ENCODE assay signal across 20 mouse cellular contexts in genomic region chr10:118794395-118795060, GRCm38 (mm10).
DNase-seq lines count a peak whose midpoint lies in the region; ATAC-seq and TF ChIP-seq lines count a peak whose summit lies in the region.
"Had no signal": no experiment of that assay in that cellular context is flagged by ENCODE, and none has a peak within 500 bp of the region (broad histone marks: within the 10 kb centered on the region; RNA-seq: fewer than 3 reads in every experiment).

No protein-coding gene starts in this region.

- DNase-seq in hindbrain, embryonic 10.5 days (ENCODE audit: low spot score) = no peak
- peak; percentile 24 for DNase-seq in 3T3-L1 (ENCODE audit: low read depth, low spot score)
- peak; percentile 51 for DNase-seq in brain, embryonic 14.5 days (ENCODE audit: low read depth)
- peak; percentile 76 for DNase-seq in limb, embryonic 14.5 days (ENCODE audit: low spot score)
- DNase-seq in layer of hippocampus, postnatal 14 days (ENCODE audit: low spot score in 2 of 2) = no peak
- DNase-seq in right cerebral cortex, adult 18-20 months = no peak
- DNase-seq: adrenal gland, postnatal 25 days; cerebellum, adult 11-12 months; cerebellum, postnatal 14 days; gastrocnemius, postnatal 10 days; heart, adult 18-20 months; heart, postnatal 36 days; kidney, adult 8-10 months; kidney, postnatal 25 days; liver, embryonic 13.5 days; lung, embryonic 14.5 days; lung, postnatal 36 days had no signal

- TF ChIP-seq POLR2A in brain, embryonic 14.5 days (IDR thresholded peaks at IDR 0.05; ENCODE audit: borderline replicate concordance, extremely low read depth, insufficient read depth, insufficient read length, poor library complexity, severe bottlenecking) = no peak
- no peak for TF ChIP-seq POLR2A in limb, embryonic 14.5 days (IDR thresholded peaks at IDR 0.05; ENCODE audit: borderline replicate concordance, extremely low read depth, insufficient read depth, insufficient read length)

- H3K4me1 ChIP-seq in hindbrain, embryonic 12.5 days = peaks cover 12% of the 10 kb centered on the region; the same call in 1 of the 2 replicates
- H3K4me1 ChIP-seq in hindbrain, embryonic 10.5 days (replicated peaks) = no peaks in the 10 kb centered on the region; the same call in 1 of the 2 replicates
- H3K4me1 ChIP-seq in limb, embryonic 14.5 days (ENCODE audit: control insufficient read depth, insufficient read depth, low read length) = peaks cover 4% of the 10 kb centered on the region; the same call in 1 of the 2 replicates

- H3K9ac ChIP-seq in hindbrain, embryonic 12.5 days = no peak overlapping the region
- H3K9ac ChIP-seq in limb, embryonic 14.5 days (ENCODE audit: low read depth, low read length, severe bottlenecking) = no peak overlapping the region
- H3K9ac ChIP-seq: embryonic facial prominence, embryonic 12.5 days; liver, embryonic 13.5 days; lung, embryonic 14.5 days had no signal

- peak overlapping the region; percentile 30; the same call in 1 of the 2 replicates for H3K27ac ChIP-seq in hindbrain, embryonic 12.5 days
- H3K27ac ChIP-seq in hindbrain, embryonic 10.5 days = no peak overlapping the region
- no peak overlapping the region for H3K27ac ChIP-seq in limb, embryonic 14.5 days (replicated peaks; ENCODE audit: low read depth, low read length)
- H3K27ac ChIP-seq: embryonic facial prominence, embryonic 12.5 days; liver, embryonic 13.5 days; stomach, postnatal 0 days had no signal

- no peak overlapping the region for H3K4me3 ChIP-seq in hindbrain, embryonic 12.5 days
- H3K4me3 ChIP-seq in hindbrain, embryonic 10.5 days = no peak overlapping the region
- no peak overlapping the region for H3K4me3 ChIP-seq in limb, embryonic 14.5 days (replicated peaks; ENCODE audit: low read length)
- H3K4me3 ChIP-seq: embryonic facial prominence, embryonic 12.5 days; liver, embryonic 13.5 days had no signal

- no peaks in the 10 kb centered on the region for H3K9me3 ChIP-seq in hindbrain, embryonic 12.5 days (replicated peaks)
- H3K9me3 ChIP-seq in hindbrain, embryonic 10.5 days = no peaks in the 10 kb centered on the region
- no peaks in the 10 kb centered on the region for H3K9me3 ChIP-seq in limb, embryonic 14.5 days (ENCODE audit: control insufficient read depth, low read length)
- H3K9me3 ChIP-seq: embryonic facial prominence, embryonic 12.5 days; liver, embryonic 13.5 days had no signal

- no peak for ATAC-seq in hindbrain, embryonic 12.5 days (ENCODE audit: low FRiP score)
- ATAC-seq in limb, embryonic 14.5 days (ENCODE audit: low FRiP score, low read depth) = no peak

- no peak overlapping the region for H3K4me2 ChIP-seq in hindbrain, embryonic 12.5 days (replicated peaks)
- H3K4me2 ChIP-seq in limb, embryonic 14.5 days (replicated peaks; ENCODE audit: low read depth, low read length, severe bottlenecking) = no peak overlapping the region
- H3K4me2 ChIP-seq: embryonic facial prominence, embryonic 12.5 days; liver, embryonic 13.5 days; lung, embryonic 14.5 days had no signal

- TF ChIP-seq CTCF in brain, embryonic 14.5 days (IDR thresholded peaks at IDR 0.05; ENCODE audit: borderline replicate concordance, extremely low read depth, insufficient read depth, insufficient read length) = no peak

- WGBS in hindbrain, embryonic 12.5 days = 49% methylated on average over 9 of the region's 9 CpGs
- WGBS in hindbrain, embryonic 10.5 days = 62% methylated on average over 9 of the region's 9 CpGs
- WGBS in limb, embryonic 14.5 days = 34% methylated on average over 9 of the region's 9 CpGs

- H3K27me3 ChIP-seq in hindbrain, embryonic 12.5 days = no peaks in the 10 kb centered on the region
- H3K27me3 ChIP-seq in hindbrain, embryonic 10.5 days (ENCODE audit: insufficient read depth, poor library complexity, severe bottlenecking) = no peaks in the 10 kb centered on the region
- no peaks in the 10 kb centered on the region for H3K27me3 ChIP-seq in limb, embryonic 14.5 days (ENCODE audit: control insufficient read depth, insufficient read depth, low read length)
- H3K27me3 ChIP-seq: embryonic facial prominence, embryonic 12.5 days; liver, embryonic 13.5 days had no signal

- H3K36me3 ChIP-seq in hindbrain, embryonic 12.5 days = no peaks in the 10 kb centered on the region
- H3K36me3 ChIP-seq in hindbrain, embryonic 10.5 days = no peaks in the 10 kb centered on the region
- H3K36me3 ChIP-seq in limb, embryonic 14.5 days (ENCODE audit: control insufficient read depth, insufficient read depth, low read length) = no peaks in the 10 kb centered on the region
- H3K36me3 ChIP-seq: embryonic facial prominence, embryonic 12.5 days; liver, embryonic 13.5 days had no signal

Comparison
In these comparisons a context has a peak if more than half of its experiments do, and no peak if none do; other contexts are left out.
1. DNase-seq: peak in 3T3-L1 (single experiment), brain, embryonic 14.5 days (single experiment) and limb, embryonic 14.5 days (single experiment); none in hindbrain, embryonic 10.5 days (single experiment), layer of hippocampus, postnatal 14 days (0 of 2) and right cerebral cortex, adult 18-20 months (single experiment).